23 mouse cellular contexts compared by ENCODE assay signal in genomic region chr15:27094102-27094501, GRCm38 (mm10).
"Had no signal": no experiment of that assay in that cellular context is flagged by ENCODE, and none has a peak within 500 bp of the region (broad histone marks: within the 10 kb centered on the region; RNA-seq: fewer than 3 reads in every experiment).

No protein-coding gene starts in this region.

- DNase-seq: forebrain, postnatal 0 days; gastrocnemius, postnatal 14 days; gastrocnemius, postnatal 36 days; heart, adult 18-20 months; heart, postnatal 36 days; kidney, adult 11 months; kidney, adult 2 months; kidney, adult 9 months; kidney, postnatal 10 days; kidney, postnatal 36 days; layer of hippocampus, adult 9-11 months; layer of hippocampus, postnatal 36 days; left cerebral cortex, postnatal 4 days had no signal

- H3K36me3 ChIP-seq: forebrain, embryonic 15.5 days; heart, embryonic 10.5 days; hindbrain, embryonic 13.5 days; hindbrain, embryonic 15.5 days; kidney, embryonic 15.5 days; limb, embryonic 13.5 days; limb, embryonic 15.5 days; liver, embryonic 12.5 days had no signal

- H3K4me1 ChIP-seq: forebrain, embryonic 15.5 days; heart, embryonic 10.5 days; hindbrain, embryonic 13.5 days; hindbrain, embryonic 15.5 days; kidney, embryonic 15.5 days; limb, embryonic 13.5 days; limb, embryonic 15.5 days; liver, embryonic 12.5 days had no signal

- H3K27ac ChIP-seq: forebrain, embryonic 15.5 days; heart, embryonic 10.5 days; hindbrain, embryonic 13.5 days; hindbrain, embryonic 15.5 days; hindbrain, postnatal 0 days; kidney, embryonic 15.5 days; limb, embryonic 13.5 days; limb, embryonic 15.5 days; liver, embryonic 12.5 days had no signal

- H3K9ac ChIP-seq: forebrain, embryonic 15.5 days; forebrain, postnatal 0 days; hindbrain, embryonic 13.5 days; hindbrain, embryonic 15.5 days; kidney, embryonic 15.5 days; limb, embryonic 13.5 days; limb, embryonic 15.5 days; liver, embryonic 12.5 days had no signal

- H3K4me3 ChIP-seq: forebrain, embryonic 15.5 days; heart, embryonic 10.5 days; hindbrain, embryonic 13.5 days; hindbrain, embryonic 15.5 days; kidney, embryonic 15.5 days; limb, embryonic 13.5 days; limb, embryonic 15.5 days; liver, embryonic 12.5 days had no signal

- H3K9me3 ChIP-seq: forebrain, embryonic 15.5 days; heart, embryonic 10.5 days; hindbrain, embryonic 13.5 days; hindbrain, embryonic 15.5 days; kidney, embryonic 15.5 days; limb, embryonic 13.5 days; limb, embryonic 15.5 days; liver, embryonic 12.5 days had no signal

- ATAC-seq: forebrain, embryonic 15.5 days; forebrain, postnatal 0 days; hindbrain, postnatal 0 days; intestine, embryonic 16.5 days; liver, embryonic 12.5 days had no signal

- H3K27me3 ChIP-seq: forebrain, embryonic 15.5 days; hindbrain, embryonic 13.5 days; hindbrain, embryonic 15.5 days; kidney, embryonic 15.5 days; limb, embryonic 13.5 days; liver, embryonic 12.5 days had no signal

- H3K4me2 ChIP-seq: forebrain, embryonic 15.5 days; hindbrain, embryonic 13.5 days; hindbrain, embryonic 15.5 days; kidney, embryonic 15.5 days; limb, embryonic 13.5 days; limb, embryonic 15.5 days; liver, embryonic 12.5 days had no signal
